Mouse (Mus musculus) liver, postnatal 0 days (tissue): ENCODE measurements at regions not wholly inside any gene's neighbourhood (a gene's known extent, or its start where the extent isn't known, plus 50 kb on each side); places are given as distances from the start of the nearest gene placed in this dataset.

Experiments
- CTCF ChIP-seq: sonication (generic); IDR thresholded peaks from 2 replicates; pipeline ENCODE4 v1.5.1; 2016; ENCODE audit warnings: antibody characterized with exemption, low read depth
- EP300 ChIP-seq: IDR thresholded peaks from 2 replicates; pipeline ENCODE4 v1.6.1; 2016; ENCODE audit warnings: antibody characterized with exemption, low read depth, mild to moderate bottlenecking

DNA sequence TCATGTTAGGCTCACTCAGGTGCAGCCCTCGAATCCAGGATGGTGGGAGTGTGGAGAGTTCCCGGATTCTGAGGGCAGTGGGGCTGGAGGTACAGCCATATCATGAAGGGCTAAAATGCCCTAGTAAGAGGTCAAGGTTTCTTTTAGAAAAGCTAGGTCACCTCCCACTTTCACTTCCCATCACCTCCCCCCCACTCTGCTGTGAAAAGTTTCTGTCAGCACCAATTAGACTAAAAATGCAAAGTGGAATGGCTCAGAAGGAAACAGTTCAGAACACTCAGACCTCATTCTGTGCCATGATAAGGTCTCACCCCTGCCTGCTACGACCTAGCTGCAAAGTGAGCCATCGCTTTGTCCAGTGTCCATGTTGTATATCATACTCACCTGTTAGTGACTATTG lies 448.7 kb upstream of the Hs6st1 start:
- TF ChIP-seq CTCF = no peak
- TF ChIP-seq EP300 = no peak
